Mouse (Mus musculus) liver, embryonic 15.5 days (tissue): ENCODE data around the gene Cmtm5. TPM values are rescaled to one million over a fixed set of nuclear protein-coding genes. Genes with fewer than 3 reads are reported as not detected.
"Not testable (repeated sequence)": the region's sequence is repeated elsewhere in the genome, so short reads cannot be mapped to it uniquely, and the experiment has no call there.

Source experiments
- ATAC-seq: fragments of 200-750 bp; cut with Nextera tagmentation; 2 replicates; pipeline ENCODE4 v1.8.0; 2017; ENCODE audit warnings: moderate number of reproducible peaks, mild to moderate bottlenecking, moderate library complexity; ENCODE audit not compliant: insufficient read depth
- H3K27ac ChIP-seq: fragments of 300-500 bp; sonication (generic); replicated peaks from 2 replicates; pipeline ENCODE4 v1.5.1; 2015; ENCODE audit warnings: mild to moderate bottlenecking, inconsistent platforms
- H3K27me3 ChIP-seq: fragments of 300-500 bp; sonication (generic); 2 replicates; pipeline ENCODE4 v1.6.1; 2015; ENCODE audit warnings: mild to moderate bottlenecking, inconsistent platforms
- H3K36me3 ChIP-seq: fragments of 300-500 bp; sonication (generic); replicated peaks from 2 replicates; pipeline ENCODE4 v1.6.1; 2015; ENCODE audit warnings: moderate library complexity, mild to moderate bottlenecking, inconsistent platforms
- H3K4me1 ChIP-seq: fragments of 300-500 bp; sonication (generic); replicated peaks from 2 replicates; pipeline ENCODE4 v1.6.1; 2015; ENCODE audit warnings: inconsistent platforms
- H3K4me2 ChIP-seq: fragments of 300-500 bp; sonication (generic); 2 replicates; pipeline ENCODE4 v1.6.1; 2015; ENCODE audit warnings: moderate library complexity, mild to moderate bottlenecking, inconsistent platforms
- H3K4me3 ChIP-seq: fragments of 300-500 bp; sonication (generic); replicated peaks from 2 replicates; pipeline ENCODE4 v1.5.1; 2015; ENCODE audit warnings: mild to moderate bottlenecking, inconsistent platforms
- H3K9ac ChIP-seq: fragments of 300-500 bp; sonication (generic); 2 replicates; pipeline ENCODE4 v1.6.1; 2015; ENCODE audit warnings: moderate library complexity, mild to moderate bottlenecking, inconsistent platforms
- H3K9me3 ChIP-seq: fragments of 300-500 bp; sonication (generic); replicated peaks from 2 replicates; pipeline ENCODE4 v1.6.1; 2016; ENCODE audit warnings: inconsistent platforms
- WGBS: fragments of 180-500 bp; shearing (Covaris S2); methylation state at CpG from one replicate; pipeline ENCODE4 v1.1.7; 2015; ENCODE audit warnings: mixed read lengths; ENCODE audit not compliant: insufficient replicate concordance; 5-methylcytosine and 5-hydroxymethylcytosine counted together
- microRNA counts: library from miRNA; unstranded; fragments of <30 nt; microRNA quantifications from one replicate; lab custom pipeline; 2016
- microRNA-seq: library from miRNA; unstranded; fragments of <30 nt; microRNA quantifications from one replicate; pipeline ENCODE4, GENCODE M21; 2016
- polyA plus RNA-seq: library from polyadenylated mRNA; unstranded; fragments of >200 nt; fragmentation: Nextera tagmentation; extraction: Ambion mirVana; gene quantifications from 2 replicates; pipeline ENCODE4 v1.2.1, GENCODE M21; 2015

Gene Cmtm5
- polyA plus RNA-seq, 1 experiment from 2014 or later = 0.18 TPM

- H3K27me3 ChIP-seq = no peaks in the 10 kb centered on the region
- no peak overlapping the region for H3K9ac ChIP-seq
- H3K4me3 ChIP-seq = no peak overlapping the region
- H3K9me3 ChIP-seq = no peaks in the 10 kb centered on the region
- WGBS = 80% methylated on average over 7 of the region's 7 CpGs
- no peak overlapping the region for H3K27ac ChIP-seq
- no peaks in the 10 kb centered on the region for H3K36me3 ChIP-seq
- H3K4me1 ChIP-seq = no peaks in the 10 kb centered on the region
- H3K4me2 ChIP-seq = no peak overlapping the region
- no peak for ATAC-seq
These were observed 45.9 kb downstream of the Cmtm5 start for GRCm38 (mm10) chr14:54981934-54982333.

DNA sequence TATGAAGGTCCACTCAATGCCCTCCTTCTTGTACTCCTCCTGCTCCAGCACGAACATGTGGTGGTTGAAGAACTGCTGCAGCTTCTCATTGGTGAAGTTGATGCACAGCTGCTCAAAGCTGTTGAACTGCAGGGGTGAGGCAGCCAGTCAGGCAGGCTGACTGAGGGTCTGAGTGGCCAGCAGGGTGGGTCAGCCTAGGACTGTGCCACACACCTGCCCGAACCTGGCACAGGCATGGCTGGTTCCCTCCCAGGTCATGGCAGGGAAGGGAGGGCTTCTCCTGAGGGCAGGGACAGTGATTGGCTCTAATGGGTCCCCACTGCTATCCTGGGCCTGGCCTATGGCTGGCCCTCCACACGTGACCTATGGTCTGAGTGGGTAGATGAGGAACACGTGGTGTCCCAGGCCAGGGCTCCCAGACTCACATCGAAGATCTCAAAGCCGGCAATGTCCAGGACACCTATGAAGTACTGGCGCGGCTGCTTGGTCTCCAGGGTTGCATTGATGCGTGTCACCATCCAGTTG, 52.4 kb downstream of the Cmtm5 start:
- not testable (repeated sequence) for H3K27me3 ChIP-seq, H3K4me3 ChIP-seq, ATAC-seq, H3K27ac ChIP-seq, H3K9me3 ChIP-seq, H3K9ac ChIP-seq, H3K4me1 ChIP-seq, H3K4me2 ChIP-seq, H3K36me3 ChIP-seq
- 74% methylated on average over 9 of the region's 9 CpGs for WGBS

MicroRNA genes within 50 kb of the gene (microRNA counts, 519-probe panel; counts per million panel counts)
- microRNA mmu-miR-208a (lab: Ali Mortazavi, UCI) = not detected
- not detected for microRNA mmu-miR-208b (lab: Ali Mortazavi, UCI)

Small RNA genes lying within 50 kb of the gene (microRNA-seq; reads per million reads assigned to microRNA genes)
- gene Mir208a = 12.9 reads per million, percentile 30 among the genes with 10 or more reads in this experiment
- gene Mir208b = 115 reads per million, percentile 55 among the genes with 10 or more reads in this experiment

Other genes with a start within 250 kb of the Cmtm5 start
- gene Acin1, start 249.3 kb upstream of the Cmtm5 start, polyA plus RNA-seq = 47.3 and 48.7 TPM in 2 replicates
- gene Gm29776, start 237.4 kb upstream of the Cmtm5 start, polyA plus RNA-seq = 0.05 TPM in 1 of 2 replicates, not detected in the other
- 10.6 and 12.6 TPM in 2 replicates for gene Cebpe, start 224.1 kb upstream of the Cmtm5 start, polyA plus RNA-seq
- gene Slc7a8, start 154.3 kb upstream of the Cmtm5 start, polyA plus RNA-seq = 3.0 and 3.5 TPM in 2 replicates
- gene Rnf212b, start 122.1 kb upstream of the Cmtm5 start, polyA plus RNA-seq = not detected in 2 replicates
- gene Homez, start 65.3 kb upstream of the Cmtm5 start, polyA plus RNA-seq = 1.6 and 2.6 TPM in 2 replicates
- gene Ppp1r3e, start 58.7 kb upstream of the Cmtm5 start, polyA plus RNA-seq = 0.33 and 0.63 TPM in 2 replicates
- 0.46 and 0.82 TPM in 2 replicates for gene Bcl2l2, start 52.9 kb upstream of the Cmtm5 start, polyA plus RNA-seq
- gene Gm20521, start 52.8 kb upstream of the Cmtm5 start, polyA plus RNA-seq = not detected in 2 replicates
- gene Pabpn1, start 43.8 kb upstream of the Cmtm5 start, polyA plus RNA-seq = 38.6 and 46.2 TPM in 2 replicates
- gene Slc22a17, start 23.1 kb upstream of the Cmtm5 start, polyA plus RNA-seq = 2.2 TPM in 2 replicates
- gene Efs, start 10.1 kb upstream of the Cmtm5 start, polyA plus RNA-seq = 0.62 and 0.63 TPM in 2 replicates
- gene Il25, start 3.6 kb upstream of the Cmtm5 start, polyA plus RNA-seq = not detected in 2 replicates
- 0.68 and 0.69 TPM in 2 replicates for gene Myh6, start 30.7 kb downstream of the Cmtm5 start, polyA plus RNA-seq
- not detected in 2 replicates for gene Gm17428, start 40.7 kb downstream of the Cmtm5 start, polyA plus RNA-seq
- gene Myh7, start 58.4 kb downstream of the Cmtm5 start, polyA plus RNA-seq = 3.6 and 3.8 TPM in 2 replicates
- 34.0 and 34.6 TPM in 2 replicates for gene Ngdn, start 79.2 kb downstream of the Cmtm5 start, polyA plus RNA-seq
- 1.2 and 1.6 TPM in 2 replicates for gene Zfhx2, start 156.1 kb downstream of the Cmtm5 start, polyA plus RNA-seq
- 4.4 and 6.2 TPM in 2 replicates for gene Thtpa, start 158.5 kb downstream of the Cmtm5 start, polyA plus RNA-seq
- gene Ap1g2, start 170.3 kb downstream of the Cmtm5 start, polyA plus RNA-seq = 16.3 and 17.4 TPM in 2 replicates
- gene Jph4, start 180.7 kb downstream of the Cmtm5 start, polyA plus RNA-seq = 0.02 TPM in 1 of 2 replicates, not detected in the other